Mouse (Mus musculus): ENCODE data around the gene Gm7030. TPM values are rescaled to one million over a fixed set of nuclear protein-coding genes. Genes with fewer than 3 reads are reported as not detected.
A peak's percentile ranks its signal among the peaks of the same experiment; 100 is the strongest.
"Not testable (repeated sequence)": the region's sequence is repeated elsewhere in the genome, so short reads cannot be mapped to it uniquely, and the experiment has no call there.

Gm7030 gene
- polyA plus RNA-seq, 1 experiment from 2014 or later = not detected

- ATAC-seq (replicated peaks; ENCODE audit: insufficient number of reproducible peaks, insufficient read depth, low FRiP score, low read depth); H3K4me3 ChIP-seq; H3K27ac ChIP-seq; H3K4me1 ChIP-seq (replicated peaks); H3K4me2 ChIP-seq; H3K9me3 ChIP-seq (replicated peaks); H3K9ac ChIP-seq; H3K36me3 ChIP-seq: not testable (repeated sequence)
- WGBS = 64% methylated on average over 2 of the region's 2 CpGs
- peaks cover 11% of the 10 kb centered on the region for H3K27me3 ChIP-seq
Observed at GRCm38 (mm10) chr17:36099603-36100002, 29.6 kb downstream of the Gm7030 start.

- no peak overlapping the region for H3K4me2 ChIP-seq
- H3K4me1 ChIP-seq (replicated peaks) = no peaks in the 10 kb centered on the region
- no peak overlapping the region for H3K4me3 ChIP-seq
- no peak overlapping the region for H3K9ac ChIP-seq
- H3K27me3 ChIP-seq = peaks cover 17% of the 10 kb centered on the region
- H3K27ac ChIP-seq = no peak overlapping the region
- H3K36me3 ChIP-seq = no peaks in the 10 kb centered on the region
- ATAC-seq (replicated peaks; ENCODE audit: insufficient number of reproducible peaks, insufficient read depth, low FRiP score, low read depth) = no peak
- H3K9me3 ChIP-seq (replicated peaks) = no peaks in the 10 kb centered on the region
- 12% methylated on average over 3 of the region's 3 CpGs for WGBS
Observed at GRCm38 (mm10) chr17:36093936-36094335, 35.3 kb downstream of the Gm7030 start.

DNA sequence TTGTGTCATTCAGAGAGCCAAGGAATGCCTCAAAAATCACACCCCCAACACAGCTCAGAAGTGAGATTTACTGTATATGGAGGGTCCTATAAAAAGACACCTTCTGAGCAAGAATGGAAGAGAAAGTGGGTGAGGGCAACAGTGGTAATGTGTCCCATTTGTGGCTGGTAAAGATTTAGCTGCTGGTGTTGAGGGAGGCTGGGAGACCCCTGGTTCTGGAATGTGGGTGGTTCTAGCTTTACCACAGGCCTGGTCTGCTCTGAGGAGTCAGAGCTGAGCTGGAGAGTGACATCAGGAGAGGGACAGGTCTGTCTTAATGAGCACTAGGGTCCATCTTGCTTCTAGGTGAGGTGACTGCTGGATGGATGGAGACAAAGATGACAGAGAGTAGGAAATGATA lies 36.7 kb downstream of the Gm7030 start:
- not testable (repeated sequence) for H3K36me3 ChIP-seq; H3K9me3 ChIP-seq (replicated peaks); H3K9ac ChIP-seq; H3K4me2 ChIP-seq; H3K27ac ChIP-seq; H3K4me3 ChIP-seq; ATAC-seq (replicated peaks; ENCODE audit: insufficient number of reproducible peaks, insufficient read depth, low FRiP score, low read depth); H3K4me1 ChIP-seq (replicated peaks)
- peaks cover 17% of the 10 kb centered on the region for H3K27me3 ChIP-seq

DNA sequence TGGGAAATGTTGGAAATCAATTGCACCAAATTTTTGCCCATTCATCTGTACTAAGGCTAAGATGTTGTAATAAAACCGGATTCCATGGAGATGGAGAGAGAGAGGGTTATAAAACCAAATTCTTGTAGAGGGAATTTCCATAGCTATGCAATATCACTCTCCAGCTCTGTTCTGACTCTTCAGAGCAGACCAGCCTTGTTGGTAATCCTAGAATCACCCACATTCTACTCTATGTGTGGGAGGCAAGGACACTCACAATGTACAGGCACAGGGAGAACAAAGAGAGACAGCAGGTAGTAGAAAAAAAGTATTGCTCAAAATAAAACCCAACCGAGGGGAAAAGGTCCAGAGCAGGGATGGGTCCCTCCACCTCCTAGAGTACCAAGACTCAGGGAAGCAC lies 37.3 kb downstream of the Gm7030 start:
- not testable (repeated sequence) for H3K27ac ChIP-seq; H3K9ac ChIP-seq; ATAC-seq (replicated peaks; ENCODE audit: insufficient number of reproducible peaks, insufficient read depth, low FRiP score, low read depth); H3K36me3 ChIP-seq; H3K9me3 ChIP-seq (replicated peaks); H3K4me3 ChIP-seq; H3K4me2 ChIP-seq; H3K4me1 ChIP-seq (replicated peaks)
- H3K27me3 ChIP-seq = peaks cover 17% of the 10 kb centered on the region
- WGBS = no CpG with 5 or more reads among the region's 2 CpGs

GRCm38 (mm10) chr17:36085976-36086375 lies 43.2 kb downstream of the Gm7030 start:
- 57% methylated on average over 1 of the region's 1 CpGs for WGBS
- H3K4me3 ChIP-seq; H3K9ac ChIP-seq; H3K4me2 ChIP-seq; ATAC-seq (replicated peaks; ENCODE audit: insufficient number of reproducible peaks, insufficient read depth, low FRiP score, low read depth); H3K27ac ChIP-seq; H3K36me3 ChIP-seq; H3K9me3 ChIP-seq (replicated peaks): not testable (repeated sequence)
- Histone ChIP-seq H3K27me3 (peaks cover 49% of the 10 kb centered on the region), H3K4me1 (replicated peaks) (peaks cover 12% of the 10 kb centered on the region)

DNA sequence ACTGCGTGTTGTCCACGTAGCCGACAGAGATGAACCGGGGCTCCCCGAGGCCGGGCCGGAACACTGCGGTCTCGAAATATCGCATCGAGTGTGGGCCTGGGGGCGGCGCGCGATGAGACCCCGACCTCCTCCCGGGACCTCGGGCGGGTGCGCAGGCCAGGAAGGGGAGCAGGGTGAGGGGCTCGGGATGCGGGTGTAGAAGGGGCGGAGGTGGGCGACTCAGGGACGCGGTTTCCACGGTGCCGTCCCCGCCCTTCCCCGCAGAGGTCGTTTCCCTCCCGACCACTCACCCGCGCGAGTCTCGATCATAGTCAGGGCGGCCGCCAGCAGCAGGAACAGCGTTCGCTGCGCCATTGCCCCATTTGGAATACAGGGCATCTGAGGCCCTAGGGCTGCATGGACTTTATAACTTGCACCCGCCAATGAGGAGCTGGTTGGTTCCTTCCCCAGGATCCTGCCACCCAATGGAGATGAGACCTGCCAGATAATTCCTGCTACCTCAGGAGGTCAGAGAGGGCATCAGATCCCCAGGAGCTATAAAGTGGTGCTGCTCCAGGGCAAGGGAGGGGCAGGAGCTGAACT lies 45.3 kb downstream of the Gm7030 start:
- WGBS = under 1% methylated on average over 40 of the region's 42 CpGs
- no peaks in the 10 kb centered on the region for H3K9me3 ChIP-seq (replicated peaks)
- H3K36me3 ChIP-seq = no peaks in the 10 kb centered on the region
- ATAC-seq (replicated peaks; ENCODE audit: insufficient number of reproducible peaks, insufficient read depth, low FRiP score, low read depth) = peak; percentile 47; the same call in 1 of the 2 replicates
- H3K27ac ChIP-seq = no peak overlapping the region
- no peak overlapping the region for H3K9ac ChIP-seq
- H3K4me3 ChIP-seq = peak overlapping the region; percentile 51
- H3K4me2 ChIP-seq = peak overlapping the region; percentile 82
- H3K4me1 ChIP-seq (replicated peaks) = peaks cover 12% of the 10 kb centered on the region
- H3K27me3 ChIP-seq = peaks cover 54% of the 10 kb centered on the region

GRCm38 (mm10) chr17:36083266-36083869 lies 45.9 kb downstream of the Gm7030 start:
- WGBS = under 1% methylated on average over 46 of the region's 46 CpGs
- H3K4me2 ChIP-seq = peak overlapping the region; percentile 82
- no peak overlapping the region for H3K9ac ChIP-seq
- peak overlapping the region; percentile 51 for H3K4me3 ChIP-seq
- H3K27me3 ChIP-seq = peaks cover 54% of the 10 kb centered on the region
- H3K4me1 ChIP-seq (replicated peaks) = peaks cover 12% of the 10 kb centered on the region
- H3K36me3 ChIP-seq = no peaks in the 10 kb centered on the region
- H3K27ac ChIP-seq = no peak overlapping the region
- H3K9me3 ChIP-seq (replicated peaks) = no peaks in the 10 kb centered on the region
- peak; percentile 47; the same call in 1 of the 2 replicates for ATAC-seq (replicated peaks; ENCODE audit: insufficient number of reproducible peaks, insufficient read depth, low FRiP score, low read depth)

DNA sequence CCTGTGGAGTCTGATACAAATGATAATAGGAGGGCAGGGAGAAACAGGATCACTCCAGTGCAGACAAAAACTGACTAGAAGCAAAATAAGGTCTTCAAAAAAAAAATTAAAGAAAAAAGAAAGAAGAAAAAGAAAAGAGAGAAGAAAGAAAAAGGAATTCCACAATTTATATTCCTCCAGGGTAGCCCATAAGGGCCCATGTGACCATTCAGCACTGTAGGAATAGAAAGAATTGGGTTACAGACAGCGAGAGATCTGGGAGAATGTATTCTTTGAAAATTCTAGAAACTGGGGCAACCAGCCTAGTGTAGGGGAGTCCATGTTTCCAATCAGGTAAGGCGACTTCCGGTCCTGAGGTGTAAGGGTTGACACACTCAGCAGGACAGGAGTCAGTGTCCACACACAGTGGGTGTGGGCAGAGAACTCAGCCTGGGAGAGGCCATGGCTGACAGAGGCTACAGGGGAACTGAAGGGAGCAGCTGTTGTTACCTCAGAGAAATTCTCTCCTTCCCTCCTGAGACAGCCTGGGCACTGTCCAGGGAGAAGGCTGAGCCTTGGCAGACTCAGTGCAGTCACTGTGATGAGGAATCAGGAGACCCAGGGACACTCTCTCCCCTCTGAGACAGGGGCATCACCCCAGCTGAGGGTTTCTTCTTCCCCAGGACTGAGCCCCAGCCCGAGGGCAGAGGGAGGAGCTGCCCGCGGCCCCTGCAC lies 46.5 kb downstream of the Gm7030 start:
- H3K27ac ChIP-seq; H3K9ac ChIP-seq; ATAC-seq (replicated peaks; ENCODE audit: insufficient number of reproducible peaks, insufficient read depth, low FRiP score, low read depth); H3K36me3 ChIP-seq; H3K9me3 ChIP-seq (replicated peaks): not testable (repeated sequence)
- Histone ChIP-seq H3K4me3 (peak overlapping the region; percentile 51), H3K4me2 (peak overlapping the region; percentile 82), H3K27me3 (peaks cover 58% of the 10 kb centered on the region), H3K4me1 (replicated peaks) (peaks cover 12% of the 10 kb centered on the region)
- WGBS = 24% methylated on average over 6 of the region's 6 CpGs

- not testable (repeated sequence) for H3K4me2 ChIP-seq; H3K9me3 ChIP-seq (replicated peaks); H3K4me3 ChIP-seq; H3K36me3 ChIP-seq; H3K27ac ChIP-seq; H3K9ac ChIP-seq; ATAC-seq (replicated peaks; ENCODE audit: insufficient number of reproducible peaks, insufficient read depth, low FRiP score, low read depth)
- Histone ChIP-seq H3K27me3 (peaks cover 58% of the 10 kb centered on the region), H3K4me1 (replicated peaks) (peaks cover 12% of the 10 kb centered on the region)
Observed at GRCm38 (mm10) chr17:36081901-36082300, 47.3 kb downstream of the Gm7030 start.

GRCm38 (mm10) chr17:36060829-36061228 lies 68.4 kb downstream of the Gm7030 start:
- H3K9me3 ChIP-seq (replicated peaks) = no peaks in the 10 kb centered on the region
- H3K27me3 ChIP-seq = peaks cover 3% of the 10 kb centered on the region; the same call in 1 of the 2 replicates
- 21% methylated on average over 2 of the region's 2 CpGs for WGBS
- H3K4me1 ChIP-seq (replicated peaks) = no peaks in the 10 kb centered on the region
- H3K9ac ChIP-seq = no peak overlapping the region
- H3K4me2 ChIP-seq = no peak overlapping the region
- no peaks in the 10 kb centered on the region for H3K36me3 ChIP-seq
- no peak overlapping the region for H3K4me3 ChIP-seq
- H3K27ac ChIP-seq = no peak overlapping the region
- no peak for ATAC-seq (replicated peaks; ENCODE audit: insufficient number of reproducible peaks, insufficient read depth, low FRiP score, low read depth)

Data from heart, embryonic 15.5 days (tissue).